Mouse (Mus musculus) midbrain, embryonic 13.5 days (tissue): ENCODE results near the gene M6pr. TPM values are rescaled to one million over a fixed set of nuclear protein-coding genes. Genes with fewer than 3 reads are reported as not detected.

Experiments used
- ATAC-seq: fragments of 200-750 bp; cut with Nextera tagmentation; 2 replicates; pipeline ENCODE4 v1.8.0; 2017; ENCODE audit warnings: mild to moderate bottlenecking, moderate TSS enrichment, moderate library complexity
- H3K27ac ChIP-seq: fragments of 300-500 bp; sonication (generic); 2 replicates; pipeline ENCODE4 v1.5.1; 2015; ENCODE audit warnings: inconsistent platforms, mild to moderate bottlenecking, moderate library complexity
- H3K27me3 ChIP-seq: fragments of 300-500 bp; sonication (generic); 2 replicates; pipeline ENCODE4 v1.6.1; 2015; ENCODE audit warnings: mild to moderate bottlenecking, inconsistent platforms
- H3K36me3 ChIP-seq: fragments of 300-500 bp; sonication (generic); 2 replicates; pipeline ENCODE4 v1.6.1; 2015; ENCODE audit warnings: mild to moderate bottlenecking, inconsistent platforms
- H3K4me1 ChIP-seq: fragments of 300-500 bp; sonication (generic); replicated peaks from 2 replicates; pipeline ENCODE4 v1.6.1; 2015; ENCODE audit warnings: inconsistent platforms
- H3K4me2 ChIP-seq: fragments of 300-500 bp; sonication (generic); replicated peaks from 2 replicates; pipeline ENCODE4 v1.6.1; 2015; ENCODE audit warnings: moderate library complexity, mild to moderate bottlenecking, inconsistent platforms
- H3K4me3 ChIP-seq: fragments of 300-500 bp; sonication (generic); replicated peaks from 2 replicates; pipeline ENCODE4 v1.5.1; 2015; ENCODE audit warnings: mild to moderate bottlenecking, inconsistent platforms
- H3K9ac ChIP-seq: fragments of 300-500 bp; sonication (generic); replicated peaks from 2 replicates; pipeline ENCODE4 v1.6.1; 2015; ENCODE audit warnings: mild to moderate bottlenecking, inconsistent platforms
- H3K9me3 ChIP-seq: fragments of 300-500 bp; sonication (generic); 2 replicates; pipeline ENCODE4 v1.6.1; 2016; ENCODE audit warnings: mild to moderate bottlenecking, inconsistent platforms
- WGBS: fragments of 180-500 bp; shearing (Covaris S2); methylation state at CpG from one replicate; pipeline ENCODE4 v1.1.7; 2015; 5-methylcytosine and 5-hydroxymethylcytosine counted together
- polyA plus RNA-seq: library from polyadenylated mRNA; unstranded; fragments of >200 nt; fragmentation: Nextera tagmentation; extraction: Ambion mirVana; gene quantifications from 2 replicates; pipeline ENCODE4 v1.2.1, GENCODE M21; 2015

Gene M6pr
- polyA plus RNA-seq, 1 experiment from 2014 or later = 61.6 TPM

- WGBS = 59% methylated on average over 1 of the region's 1 CpGs
- Histone ChIP-seq H3K9me3 (no peaks in the 10 kb centered on the region), H3K4me2 (no peak overlapping the region), H3K36me3 (no peaks in the 10 kb centered on the region), H3K9ac (no peak overlapping the region), H3K27ac (no peak overlapping the region), H3K4me3 (no peak overlapping the region), H3K4me1 (no peaks in the 10 kb centered on the region), H3K27me3 (no peaks in the 10 kb centered on the region)
- no peak for ATAC-seq
Observed at GRCm38 (mm10) chr6:122289313-122289712, 19.2 kb upstream of the M6pr start.

GRCm38 (mm10) chr6:122290253-122290652 lies 18.3 kb upstream of the M6pr start:
- Histone ChIP-seq H3K9ac (no peak overlapping the region), H3K36me3 (no peaks in the 10 kb centered on the region), H3K4me2 (no peak overlapping the region), H3K27me3 (no peaks in the 10 kb centered on the region), H3K4me3 (no peak overlapping the region), H3K27ac (no peak overlapping the region), H3K9me3 (no peaks in the 10 kb centered on the region), H3K4me1 (no peaks in the 10 kb centered on the region)
- no peak for ATAC-seq
- WGBS = 65% methylated on average over 3 of the region's 3 CpGs

DNA sequence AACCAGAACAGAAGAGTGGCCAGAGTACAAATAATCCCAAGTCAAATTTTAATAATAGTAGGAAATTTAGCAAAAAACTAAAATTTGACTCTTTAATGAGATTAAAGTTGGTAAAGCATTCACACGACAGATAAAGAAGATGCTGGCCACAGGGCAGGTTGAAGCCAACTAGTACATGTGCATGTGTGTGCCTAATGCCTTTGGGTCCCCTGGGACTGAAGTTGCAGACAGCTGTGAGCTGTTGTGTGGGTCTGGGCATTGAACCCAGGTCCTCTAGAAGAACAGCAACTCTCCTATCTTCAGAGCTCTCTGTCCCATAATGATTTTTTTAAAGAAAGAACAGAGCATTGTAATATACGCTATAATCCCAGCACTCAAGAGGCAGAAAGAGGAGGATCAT lies 17.3 kb upstream of the M6pr start:
- ATAC-seq = no peak
- Histone ChIP-seq H3K4me3 (no peak overlapping the region), H3K36me3 (no peaks in the 10 kb centered on the region), H3K9ac (no peak overlapping the region), H3K4me1 (peaks cover 6% of the 10 kb centered on the region), H3K27me3 (no peaks in the 10 kb centered on the region), H3K9me3 (no peaks in the 10 kb centered on the region), H3K27ac (no peak overlapping the region), H3K4me2 (no peak overlapping the region)
- 60% methylated on average over 2 of the region's 2 CpGs for WGBS

DNA sequence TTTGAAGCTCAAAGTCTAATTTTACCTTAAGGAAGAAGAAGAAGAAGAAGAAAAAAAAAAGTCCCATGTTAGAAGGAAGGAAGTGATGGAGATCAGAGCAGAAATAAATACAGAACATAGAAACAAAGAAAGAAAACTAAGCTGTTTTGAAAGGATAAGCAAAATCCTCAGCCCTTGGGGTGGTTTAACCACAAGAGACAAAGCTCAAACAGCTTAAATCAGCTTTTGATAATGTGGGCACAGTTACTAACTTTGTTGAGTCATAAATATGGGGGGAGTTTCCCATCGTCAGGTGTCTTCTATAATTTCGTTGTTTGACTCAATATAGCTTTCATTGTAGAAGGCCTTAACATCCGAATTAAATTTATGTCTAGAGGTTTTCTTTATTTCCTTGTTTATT lies 16.8 kb upstream of the M6pr start:
- Histone ChIP-seq H3K4me2 (no peak overlapping the region), H3K9me3 (no peaks in the 10 kb centered on the region), H3K9ac (no peak overlapping the region), H3K4me1 (peaks cover 11% of the 10 kb centered on the region), H3K4me3 (no peak overlapping the region), H3K27ac (no peak overlapping the region), H3K27me3 (no peaks in the 10 kb centered on the region), H3K36me3 (no peaks in the 10 kb centered on the region)
- no peak for ATAC-seq
- 85% methylated on average over 3 of the region's 3 CpGs for WGBS

GRCm38 (mm10) chr6:122292184-122292583 lies 16.3 kb upstream of the M6pr start:
- H3K4me1 ChIP-seq = peaks cover 13% of the 10 kb centered on the region
- H3K9ac ChIP-seq = no peak overlapping the region
- H3K4me3 ChIP-seq = no peak overlapping the region
- H3K36me3 ChIP-seq = no peaks in the 10 kb centered on the region
- H3K27ac ChIP-seq = no peak overlapping the region
- no peaks in the 10 kb centered on the region for H3K27me3 ChIP-seq
- WGBS = 63% methylated on average over 2 of the region's 2 CpGs
- H3K4me2 ChIP-seq = no peak overlapping the region
- no peak for ATAC-seq
- H3K9me3 ChIP-seq = no peaks in the 10 kb centered on the region

DNA sequence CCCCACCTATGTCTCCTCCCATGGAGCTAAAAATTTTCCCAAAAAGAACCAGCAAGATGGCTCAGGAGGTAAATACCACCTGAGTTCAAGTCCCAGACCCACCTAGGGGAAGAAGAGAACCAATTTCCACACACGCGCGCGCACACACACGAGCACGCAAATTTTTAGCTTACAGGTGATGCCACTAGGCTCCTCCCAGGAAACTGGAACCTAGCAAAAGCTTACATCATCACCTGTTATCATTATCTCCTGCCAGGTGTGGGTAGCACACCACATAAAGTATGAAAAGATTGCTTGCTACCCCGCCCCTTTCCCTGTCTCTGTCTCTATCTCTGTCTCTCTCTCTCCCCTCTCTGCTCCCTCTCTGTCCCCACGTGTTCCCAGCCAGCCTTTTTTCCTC lies 15.4 kb upstream of the M6pr start:
- peaks cover 13% of the 10 kb centered on the region for H3K4me1 ChIP-seq
- H3K4me3 ChIP-seq = no peak overlapping the region
- no peaks in the 10 kb centered on the region for H3K9me3 ChIP-seq
- no peak for ATAC-seq
- H3K9ac ChIP-seq = no peak overlapping the region
- H3K27me3 ChIP-seq = no peaks in the 10 kb centered on the region
- H3K27ac ChIP-seq = no peak overlapping the region
- no peak overlapping the region for H3K4me2 ChIP-seq
- H3K36me3 ChIP-seq = no peaks in the 10 kb centered on the region
- WGBS = 90% methylated on average over 8 of the region's 8 CpGs

- H3K9me3 ChIP-seq = no peaks in the 10 kb centered on the region
- no peak for ATAC-seq
- H3K27ac ChIP-seq = no peak overlapping the region
- peaks cover 13% of the 10 kb centered on the region for H3K4me1 ChIP-seq
- no peak overlapping the region for H3K4me2 ChIP-seq
- H3K36me3 ChIP-seq = no peaks in the 10 kb centered on the region
- no peak overlapping the region for H3K9ac ChIP-seq
- 94% methylated on average over 9 of the region's 9 CpGs for WGBS
- no peaks in the 10 kb centered on the region for H3K27me3 ChIP-seq
- H3K4me3 ChIP-seq = no peak overlapping the region
Observed at GRCm38 (mm10) chr6:122293796-122294195, 14.7 kb upstream of the M6pr start.

DNA sequence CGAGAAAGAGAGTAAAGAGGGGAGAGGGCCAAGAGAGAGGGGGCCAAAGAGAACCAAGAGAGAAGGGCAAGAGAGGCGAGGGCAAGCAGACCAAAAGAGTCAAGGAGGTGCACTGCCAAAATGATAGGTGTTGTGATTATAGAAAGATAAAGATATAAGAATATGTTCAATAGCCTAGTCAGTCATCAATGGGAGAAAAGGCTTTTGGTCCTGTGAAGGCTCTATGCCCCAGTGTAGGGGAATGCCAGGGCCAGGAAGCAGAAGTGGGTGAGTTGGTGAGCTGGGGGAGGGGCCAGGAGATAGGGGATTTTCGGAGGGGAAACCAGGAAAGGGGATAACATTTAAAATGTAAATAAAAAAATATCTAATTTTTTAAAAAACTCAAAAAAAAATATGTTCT lies 14.2 kb upstream of the M6pr start:
- no peak for ATAC-seq
- no peaks in the 10 kb centered on the region for H3K27me3 ChIP-seq
- no peak overlapping the region for H3K9ac ChIP-seq
- no peak overlapping the region for H3K4me2 ChIP-seq
- H3K4me3 ChIP-seq = no peak overlapping the region
- H3K36me3 ChIP-seq = no peaks in the 10 kb centered on the region
- no peak overlapping the region for H3K27ac ChIP-seq
- peaks cover 13% of the 10 kb centered on the region for H3K4me1 ChIP-seq
- H3K9me3 ChIP-seq = no peaks in the 10 kb centered on the region
- 84% methylated on average over 3 of the region's 3 CpGs for WGBS

DNA sequence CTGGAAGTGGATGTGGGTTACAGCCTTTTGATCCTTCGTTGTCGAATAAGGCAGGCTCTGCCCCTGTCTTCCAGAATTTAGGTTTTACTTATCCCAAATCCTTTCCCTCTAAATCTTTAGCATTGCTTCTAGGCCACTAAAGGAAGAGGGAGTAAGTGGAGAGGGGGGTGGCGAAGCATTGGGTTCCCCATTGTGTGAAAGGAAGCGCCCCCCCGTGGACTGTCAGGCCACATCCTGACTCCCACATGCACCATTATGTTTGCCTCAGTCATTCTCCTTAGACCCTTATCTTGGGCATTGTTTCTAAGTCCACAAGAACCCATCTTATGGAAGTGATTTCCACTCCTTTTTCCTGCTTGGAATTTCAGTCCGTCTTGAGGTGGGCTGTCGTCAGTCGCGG lies 13.3 kb upstream of the M6pr start:
- peaks cover 13% of the 10 kb centered on the region for H3K4me1 ChIP-seq
- no peaks in the 10 kb centered on the region for H3K9me3 ChIP-seq
- no peaks in the 10 kb centered on the region for H3K27me3 ChIP-seq
- no peak overlapping the region for H3K27ac ChIP-seq
- H3K9ac ChIP-seq = no peak overlapping the region
- 66% methylated on average over 9 of the region's 9 CpGs for WGBS
- no peak for ATAC-seq
- no peaks in the 10 kb centered on the region for H3K36me3 ChIP-seq
- no peak overlapping the region for H3K4me3 ChIP-seq
- H3K4me2 ChIP-seq = no peak overlapping the region

DNA sequence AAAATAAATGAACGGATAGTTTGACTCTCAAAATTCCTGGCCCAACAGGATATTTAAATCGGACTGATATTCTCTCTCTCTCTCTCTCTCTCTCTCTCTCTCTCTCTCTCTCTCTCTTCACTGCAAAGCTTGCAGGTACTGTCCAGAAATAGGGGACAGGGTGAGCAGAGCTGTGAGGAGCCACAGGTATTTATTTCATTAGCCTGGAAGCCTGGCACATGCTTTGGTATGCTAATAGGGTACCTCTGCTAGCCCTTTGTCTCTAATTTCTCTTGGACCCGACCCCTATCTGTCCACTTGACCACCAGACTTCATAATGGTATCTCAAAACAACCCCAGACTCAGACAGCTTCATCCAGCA lies 11.6 kb upstream of the M6pr start:
- Histone ChIP-seq H3K4me3 (peak overlapping the region; percentile 48), H3K36me3 (no peaks in the 10 kb centered on the region), H3K9me3 (no peaks in the 10 kb centered on the region), H3K9ac (peak overlapping the region; percentile 72), H3K4me1 (peaks cover 13% of the 10 kb centered on the region), H3K27ac (peak overlapping the region; percentile 87), H3K27me3 (no peaks in the 10 kb centered on the region), H3K4me2 (peak overlapping the region; percentile 69)
- WGBS = 37% methylated on average over 3 of the region's 3 CpGs
- peak; percentile 57 for ATAC-seq

- Histone ChIP-seq H3K4me1 (peaks cover 13% of the 10 kb centered on the region), H3K9me3 (no peaks in the 10 kb centered on the region), H3K27ac (peak overlapping the region; percentile 87), H3K27me3 (no peaks in the 10 kb centered on the region), H3K36me3 (no peaks in the 10 kb centered on the region), H3K4me2 (peak overlapping the region; percentile 69), H3K9ac (peak overlapping the region; percentile 72), H3K4me3 (peak overlapping the region; percentile 48)
- WGBS = 5% methylated on average over 25 of the region's 25 CpGs
- ATAC-seq = peak; percentile 82
Observed at GRCm38 (mm10) chr6:122297279-122298222, 11.0 kb upstream of the M6pr start.

- Histone ChIP-seq H3K9ac (no peak overlapping the region), H3K4me2 (peak overlapping the region; percentile 69), H3K9me3 (no peaks in the 10 kb centered on the region), H3K4me1 (peaks cover 13% of the 10 kb centered on the region), H3K27ac (peak overlapping the region; percentile 87; the same call in 1 of the 2 replicates), H3K4me3 (no peak overlapping the region), H3K27me3 (no peaks in the 10 kb centered on the region), H3K36me3 (no peaks in the 10 kb centered on the region)
- ATAC-seq = peak; percentile 51
- 52% methylated on average over 4 of the region's 4 CpGs for WGBS
Observed at GRCm38 (mm10) chr6:122298223-122298609, 10.3 kb upstream of the M6pr start.
